Comparison of ENCODE assay signal across 8 mouse cellular contexts in genomic region chr15:99527629-99528353, GRCm38 (mm10). TPM values are rescaled to one million over a fixed set of nuclear protein-coding genes. Genes with fewer than 3 reads are reported as not detected.
DNase-seq lines count a peak whose midpoint lies in the region; ATAC-seq lines count a peak whose summit lies in the region.

Faim2 (minus strand) TSS chr15:99528165.

- H3K9ac ChIP-seq in kidney, embryonic 14.5 days (ENCODE audit: low read depth, low read length), result no peak within 1 kb of the TSS

- H3K4me2 ChIP-seq in kidney, embryonic 14.5 days (replicated peaks; ENCODE audit: low read depth, low read length), result no peak within 1 kb of the TSS

- no peak within 1 kb of the TSS for H3K4me3 ChIP-seq in kidney, embryonic 14.5 days (ENCODE audit: low read length)

- WGBS in kidney, embryonic 14.5 days, result 14% methylated on average over 27 of the region's 27 CpGs

- peaks cover 5% of the 10 kb centered on the region; the same call in 1 of the 2 replicates for H3K4me1 ChIP-seq in kidney, embryonic 14.5 days (ENCODE audit: control insufficient read depth, insufficient read depth, low read length)

- intact Hi-C loops in left cerebral cortex, postnatal 25 days (cut with DNase I), result no loop called here

- H3K36me3 ChIP-seq in kidney, embryonic 14.5 days (ENCODE audit: control insufficient read depth, insufficient read depth, low read length), result no peaks in the 10 kb centered on the region

- H3K9me3 ChIP-seq in kidney, embryonic 14.5 days (ENCODE audit: control insufficient read depth, low read length), result no peaks in the 10 kb centered on the region

- peak; percentile 14 for DNase-seq in adrenal gland, postnatal 25 days
- DNase-seq in cerebellum, postnatal 25 days, result peak; percentile 92 to 94
- peak; percentile 79 to 81 for DNase-seq in frontal cortex, postnatal 36 days (ENCODE audit: low spot score in 2 of 2)
- DNase-seq in left cerebral cortex, postnatal 25 days (ENCODE audit: low spot score in 2 of 2), result peak; percentile 79 to 87
- DNase-seq in right cerebral cortex, postnatal 10 days (ENCODE audit: low spot score in 2 of 2), result peak; percentile 82 to 84
- no peak for DNase-seq in heart, adult 18-20 months
- DNase-seq in lung, postnatal 10 days, result no peak

- H3K27me3 ChIP-seq in kidney, embryonic 14.5 days (ENCODE audit: control insufficient read depth, insufficient read depth, low read length), result no peaks in the 10 kb centered on the region

- no peak within 1 kb of the TSS for H3K27ac ChIP-seq in kidney, embryonic 14.5 days (ENCODE audit: low read depth, low read length)

- no peak for ATAC-seq in kidney, embryonic 14.5 days (ENCODE audit: low FRiP score, low TSS enrichment)

RNA-seq across cellular contexts. Expression of gene Faim2, which starts in this region (rescaled TPM):
- 24.3 TPM in 2 replicates for total RNA-seq in adrenal gland, postnatal 25 days (2021)
- total RNA-seq in left cerebral cortex, postnatal 25 days (2021), result 100 to 1,000 TPM; 318 to 355 TPM
- polyA plus RNA-seq in kidney, embryonic 14.5 days (2014; fragmentation: Nextera tagmentation; extraction: Ambion mirVana), result not detected in 2 replicates
- under 1 TPM; 0.22 to 0.28 TPM for total RNA-seq in heart, adult 18-20 months (2021)

Comparison
In these comparisons a context has a peak if more than half of its experiments do, and no peak if none do; other contexts are left out.
1. RNA of gene Faim2 (total RNA-seq): 318 to 355 TPM in left cerebral cortex, postnatal 25 days and 24.3 TPM in adrenal gland, postnatal 25 days; 0.22 to 0.28 TPM in heart, adult 18-20 months; every median in the first group is over 10 times any median in the second.
2. RNA of gene Faim2 (total RNA-seq): 318 to 355 TPM in left cerebral cortex, postnatal 25 days; 24.3 TPM in adrenal gland, postnatal 25 days; every median in the first group is over 10 times any median in the second.
3. DNase-seq: peak in adrenal gland, postnatal 25 days (single experiment), cerebellum, postnatal 25 days (2 of 2), frontal cortex, postnatal 36 days (2 of 2), left cerebral cortex, postnatal 25 days (2 of 2) and right cerebral cortex, postnatal 10 days (2 of 2); none in heart, adult 18-20 months (0 of 2) and lung, postnatal 10 days (single experiment).